Mouse (Mus musculus) heart, adult 2 months (tissue): ENCODE results near the gene D230025D16Rik. TPM values are rescaled to one million over a fixed set of nuclear protein-coding genes. Genes with fewer than 3 reads are reported as not detected.
A peak's percentile ranks its signal among the peaks of the same experiment; 100 is the strongest.

Experiments used
- DNase-seq, 2 experiments: peaks; one replicate each; pipeline ENCODE4 v3.0.0; 2021
- H3K27ac ChIP-seq: fragments of 200-600 bp; 2 replicates; pipeline ENCODE4 v1.8.1; 2022
- H3K27me3 ChIP-seq: fragments of 200-500 bp; 2 replicates; pipeline ENCODE4 v1.6.1; 2012; ENCODE audit warnings: mild to moderate bottlenecking, low read length, inconsistent platforms, mixed read lengths; ENCODE audit not compliant: control insufficient read depth, insufficient read depth
- H3K36me3 ChIP-seq: fragments of 200-500 bp; 2 replicates; pipeline ENCODE4 v1.6.1; 2012; ENCODE audit warnings: low read length, inconsistent platforms; ENCODE audit not compliant: control insufficient read depth, insufficient read depth
- H3K4me1 ChIP-seq: fragments of 200-500 bp; 2 replicates; pipeline ENCODE4 v1.6.1; 2011; ENCODE audit warnings: low read length; ENCODE audit not compliant: control insufficient read depth, insufficient read depth
- H3K4me3 ChIP-seq: fragments of 200-600 bp; 2 replicates; pipeline ENCODE4 v1.8.1; 2022
- H3K79me2 ChIP-seq: fragments of 200-500 bp; replicated peaks from 2 replicates; pipeline ENCODE4 v1.6.1; 2012; ENCODE audit warnings: mild to moderate bottlenecking, inconsistent platforms, low read length, moderate library complexity, mixed read lengths; ENCODE audit not compliant: control insufficient read depth, insufficient read depth
- H3K9ac ChIP-seq: fragments of 200-500 bp; 2 replicates; pipeline ENCODE4 v1.6.1; 2012; ENCODE audit warnings: low read depth, mild to moderate bottlenecking, control low read depth, inconsistent platforms, low read length, mixed read lengths
- CTCF ChIP-seq: fragments of 200-600 bp; IDR thresholded peaks from 2 replicates; pipeline ENCODE4 v1.8.1; 2022; ENCODE audit warnings: antibody characterized with exemption, mild to moderate bottlenecking, moderate library complexity
- EP300 ChIP-seq: fragments of 200-500 bp; IDR thresholded peaks from 2 replicates; pipeline ENCODE4 v1.6.1; 2011; ENCODE audit warnings: low read depth, low read length, control low read depth; ENCODE audit not compliant: insufficient read depth
- POLR2A ChIP-seq: fragments of 200-500 bp; IDR thresholded peaks from 2 replicates; pipeline ENCODE4 v1.6.1; 2011; ENCODE audit warnings: mild to moderate bottlenecking, low read depth, low read length, control low read depth; ENCODE audit not compliant: insufficient read depth
- WGBS: fragments of 180-500 bp; shearing (Covaris S2); methylation state at CpG from one replicate; pipeline ENCODE4 v1.1.7; 2018; 5-methylcytosine and 5-hydroxymethylcytosine counted together
- intact Hi-C: fragments of 180-260 bp; cut with DNase I; formaldehyde crosslinking; loops from one replicate; pipeline ENCODE4 v1.15.1; 2025
- polyA plus RNA-seq: library from polyadenylated mRNA; depleted of rRNA; stranded (reverse); fragments of >200 nt; gene quantifications from 2 replicates; pipeline ENCODE4 v1.2.3, GENCODE M21; 2012
- total RNA-seq, 2 experiments: library from RNA; stranded (reverse); gene quantifications; 2 replicates each; pipeline ENCODE4 v1.2.3; 2021

Gene D230025D16Rik
- total and polyA plus RNA-seq, 3 experiments, result 16.5 to 20.3 (median 19.2) TPM

DNA sequence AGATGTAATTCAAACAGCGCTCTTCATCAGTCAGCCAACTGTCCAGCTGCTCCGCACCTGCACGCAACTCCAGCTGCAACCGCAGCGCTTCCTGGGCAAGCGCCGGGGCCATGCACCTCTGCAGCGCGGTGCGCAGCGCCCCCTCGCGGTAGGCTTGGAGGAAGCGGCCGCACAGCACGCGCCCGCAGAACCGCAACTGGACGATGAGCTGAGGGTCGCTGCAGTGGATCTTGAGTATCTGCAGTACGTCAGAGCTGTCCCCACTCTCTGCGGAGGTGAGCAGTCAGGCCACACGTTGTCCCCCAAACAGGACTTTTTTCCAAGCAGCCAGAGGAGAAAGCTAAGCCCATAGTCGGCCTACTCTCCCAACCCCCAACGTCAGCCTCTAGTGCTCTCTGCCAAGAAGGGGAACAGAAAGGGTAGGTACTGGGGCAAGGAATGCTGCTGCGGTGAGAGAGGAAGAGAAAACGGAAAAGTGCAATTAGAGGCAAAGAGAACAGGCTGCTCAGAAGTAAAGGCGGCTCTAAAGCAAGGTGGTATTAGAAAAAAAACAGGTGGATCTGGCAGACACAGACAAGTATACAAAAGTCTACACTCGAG is 34.9 kb downstream of the D230025D16Rik start:
- H3K9ac ChIP-seq, result no peak overlapping the region
- H3K27me3 ChIP-seq, result no peaks in the 10 kb centered on the region
- peak; percentile 76 to 86 for DNase-seq
- H3K36me3 ChIP-seq, result no peaks in the 10 kb centered on the region
- intact Hi-C loops, result loop anchor here (10.0 kb wide), 1 partner anchor 605 kb away; no protein-coding TSS in a partner anchor
- H3K79me2 ChIP-seq, result no peaks in the 10 kb centered on the region
- peak overlapping the region; percentile 47 for H3K4me3 ChIP-seq
- TF ChIP-seq POLR2A (no peak), EP300 (0 out of 2 replicates have a peak, but pooled peaks have one; percentile 44)
- no peak overlapping the region for H3K27ac ChIP-seq
- WGBS, result 8% methylated on average over 30 of the region's 30 CpGs
- peaks cover 2% of the 10 kb centered on the region; the same call in 1 of the 2 replicates for H3K4me1 ChIP-seq

GRCm38 (mm10) chr8:105260371-105261099 is 35.6 kb downstream of the D230025D16Rik start:
- DNase-seq, result no peak
- H3K4me3 ChIP-seq, result no peak overlapping the region
- no peaks in the 10 kb centered on the region for H3K79me2 ChIP-seq
- no peak overlapping the region for H3K9ac ChIP-seq
- TF ChIP-seq CTCF, result no peak
- no peak for TF ChIP-seq POLR2A
- TF ChIP-seq EP300, result no peak
- WGBS, result 88% methylated on average over 7 of the region's 7 CpGs
- no peaks in the 10 kb centered on the region for H3K27me3 ChIP-seq
- H3K36me3 ChIP-seq, result no peaks in the 10 kb centered on the region
- H3K4me1 ChIP-seq, result peaks cover 4% of the 10 kb centered on the region; the same call in 1 of the 2 replicates
- no peak overlapping the region for H3K27ac ChIP-seq
- intact Hi-C loops, result loop anchor here (10.0 kb wide), 1 partner anchor 606 kb away; no protein-coding TSS in a partner anchor

DNA sequence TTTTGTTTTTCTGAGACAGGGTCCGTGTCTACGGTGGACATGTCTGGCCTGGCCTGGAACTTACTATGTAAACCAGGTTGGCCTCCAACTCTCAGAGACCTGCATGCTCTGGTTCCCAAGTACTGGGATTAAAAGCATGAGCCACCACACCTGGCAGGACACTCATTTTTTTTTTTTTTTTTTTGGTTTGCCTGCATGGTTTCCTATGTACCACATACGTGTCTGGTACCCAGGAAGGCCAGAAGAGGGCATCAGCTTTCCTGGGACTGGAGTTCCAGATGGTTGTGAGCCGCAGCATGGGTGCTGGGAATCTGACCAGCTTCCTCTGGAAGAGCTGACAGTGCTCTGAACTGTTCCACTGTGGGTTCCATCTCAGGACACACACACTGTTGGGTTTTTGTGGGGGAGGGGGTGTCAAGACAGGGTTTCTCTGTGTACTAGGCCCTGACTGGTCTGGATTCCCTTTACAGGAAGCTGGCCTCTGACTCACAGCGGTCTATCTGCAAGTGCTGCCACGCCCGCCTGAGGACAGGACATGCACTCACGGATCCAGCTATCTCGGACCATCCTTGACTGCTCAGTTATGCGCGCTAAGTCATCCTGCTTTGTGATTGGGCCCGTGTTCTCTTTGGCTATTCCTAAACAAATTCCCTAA is 36.5 kb downstream of the D230025D16Rik start:
- no peak for DNase-seq
- Histone ChIP-seq H3K4me1 (peaks cover 4% of the 10 kb centered on the region; the same call in 1 of the 2 replicates), H3K79me2 (no peaks in the 10 kb centered on the region), H3K36me3 (no peaks in the 10 kb centered on the region), H3K27me3 (no peaks in the 10 kb centered on the region), H3K4me3 (no peak overlapping the region), H3K9ac (no peak overlapping the region), H3K27ac (no peak overlapping the region)
- no peak for TF ChIP-seq CTCF
- TF ChIP-seq POLR2A, result no peak
- TF ChIP-seq EP300, result no peak
- intact Hi-C loops, result loop anchor here (10.0 kb wide), 1 partner anchor 607 kb away; no protein-coding TSS in a partner anchor
- WGBS, result 87% methylated on average over 12 of the region's 12 CpGs

- WGBS, result 45% methylated on average over 16 of the region's 16 CpGs
- H3K79me2 ChIP-seq, result no peaks in the 10 kb centered on the region
- H3K9ac ChIP-seq, result no peak overlapping the region
- no peak for DNase-seq
- H3K4me1 ChIP-seq, result peaks cover 4% of the 10 kb centered on the region; the same call in 1 of the 2 replicates
- H3K27ac ChIP-seq, result no peak overlapping the region
- intact Hi-C loops, result loop anchor here (10.0 kb wide), 1 partner anchor 609 kb away; no protein-coding TSS in a partner anchor
- no peaks in the 10 kb centered on the region for H3K36me3 ChIP-seq
- no peak for TF ChIP-seq EP300
- TF ChIP-seq POLR2A, result no peak
- no peak for TF ChIP-seq CTCF
- no peaks in the 10 kb centered on the region for H3K27me3 ChIP-seq
- no peak overlapping the region for H3K4me3 ChIP-seq
Measured at GRCm38 (mm10) chr8:105263244-105263912, 38.4 kb downstream of the D230025D16Rik start.

DNA sequence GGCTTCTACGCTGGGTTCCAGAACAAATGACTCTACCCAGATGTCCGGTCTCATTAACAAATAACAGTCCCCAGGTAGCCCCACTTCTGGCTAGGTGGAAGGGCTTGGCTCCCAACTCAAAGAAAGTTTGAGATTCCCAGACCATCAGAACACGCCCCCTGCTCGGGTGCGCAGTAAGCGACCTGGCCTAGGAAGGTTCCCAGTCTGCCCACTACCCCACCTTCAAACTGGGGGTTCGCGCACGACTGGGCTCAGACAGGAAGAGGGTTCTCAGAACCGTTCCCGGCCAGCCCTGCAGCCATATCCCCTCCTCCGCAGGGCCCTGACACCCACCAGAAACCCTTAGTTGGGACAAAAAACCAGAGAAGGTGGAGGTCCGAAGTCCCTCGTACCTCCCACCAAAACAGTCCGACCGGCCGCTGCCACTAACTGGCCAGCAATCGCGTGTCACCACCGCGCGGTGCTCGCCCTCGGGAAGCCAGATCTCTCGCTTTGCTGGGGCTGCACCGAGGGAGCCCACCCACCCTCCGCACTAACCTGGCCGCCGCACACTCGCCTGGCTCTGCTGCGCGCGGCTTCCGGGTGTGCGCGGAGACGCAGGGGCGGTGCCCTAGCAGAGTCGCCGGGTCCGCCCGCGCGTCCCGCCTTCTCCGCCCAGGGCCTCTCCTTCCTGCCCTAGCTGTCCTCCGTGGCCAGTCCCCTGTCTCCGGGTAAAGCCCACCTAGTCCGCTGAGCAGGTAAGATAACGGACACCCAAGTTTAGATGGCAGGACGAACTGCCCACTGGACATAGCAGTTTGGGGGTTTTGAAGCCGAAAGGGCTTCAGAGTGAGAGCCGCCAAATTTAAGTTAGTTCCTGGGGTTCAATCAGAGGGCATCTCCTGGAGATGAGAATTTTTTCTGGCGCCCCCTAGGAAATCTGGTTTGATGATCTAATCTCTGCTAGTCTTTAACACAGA is 39.4 kb downstream of the D230025D16Rik start, which contains the start of the genes Tradd and Fbxl8:
TSS of gene Tradd (minus strand) at position 586 of the 959 bp plus-strand sequence.
TSS of gene Fbxl8 (plus strand) at position 625 of the 959 bp plus-strand sequence.
- no peaks in the 10 kb centered on the region for H3K36me3 ChIP-seq
- H3K79me2 ChIP-seq, result no peaks in the 10 kb centered on the region
- H3K4me1 ChIP-seq, result peaks cover 4% of the 10 kb centered on the region; the same call in 1 of the 2 replicates
- intact Hi-C loops, result loop anchor here (10.0 kb wide), 1 partner anchor 610 kb away; no protein-coding TSS in a partner anchor
- DNase-seq, result peak; percentile 87 to 90
- peak within 1 kb of the TSS; percentile 51 for H3K4me3 ChIP-seq
- no peaks in the 10 kb centered on the region for H3K27me3 ChIP-seq
- TF ChIP-seq EP300 (0 out of 2 replicates have a peak, but pooled peaks have one; percentile 46), CTCF (no peak), POLR2A (peak; percentile 76)
- H3K9ac ChIP-seq, result peak within 1 kb of the TSS; percentile 98
- peak within 1 kb of the TSS; percentile 47 for H3K27ac ChIP-seq
- WGBS, result 2% methylated on average over 54 of the region's 54 CpGs
